Mouse (Mus musculus) heart, adult 9 months (tissue): ENCODE results near the gene Pkd1l2.

Experiments used
- DNase-seq, 2 experiments: peaks; one replicate each; pipeline ENCODE4 v3.0.0; 2022; ENCODE audit warnings: low spot score in 2 of 2

The Pkd1l2 gene

DNA sequence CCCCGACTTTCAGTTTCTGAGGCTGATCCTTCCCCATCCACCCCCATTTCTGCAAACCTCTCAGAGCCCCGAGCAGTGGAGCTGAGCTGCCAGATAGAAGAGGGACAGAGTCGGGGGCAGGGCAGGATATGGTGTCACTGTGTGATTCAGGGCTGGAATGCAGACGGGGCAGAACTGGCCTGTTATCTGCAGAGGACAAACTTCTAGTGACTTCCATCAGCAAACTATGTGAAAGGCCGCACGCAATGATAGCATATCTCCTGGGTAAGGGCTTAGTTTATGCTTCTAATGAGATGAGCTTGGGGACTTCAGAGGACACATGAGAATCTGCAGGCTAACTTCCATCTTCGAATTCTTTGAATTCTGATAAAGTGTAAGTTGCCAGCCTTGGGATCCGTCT lies 3.3 kb upstream of the Pkd1l2 start:
- DNase-seq, result no peak

DNA sequence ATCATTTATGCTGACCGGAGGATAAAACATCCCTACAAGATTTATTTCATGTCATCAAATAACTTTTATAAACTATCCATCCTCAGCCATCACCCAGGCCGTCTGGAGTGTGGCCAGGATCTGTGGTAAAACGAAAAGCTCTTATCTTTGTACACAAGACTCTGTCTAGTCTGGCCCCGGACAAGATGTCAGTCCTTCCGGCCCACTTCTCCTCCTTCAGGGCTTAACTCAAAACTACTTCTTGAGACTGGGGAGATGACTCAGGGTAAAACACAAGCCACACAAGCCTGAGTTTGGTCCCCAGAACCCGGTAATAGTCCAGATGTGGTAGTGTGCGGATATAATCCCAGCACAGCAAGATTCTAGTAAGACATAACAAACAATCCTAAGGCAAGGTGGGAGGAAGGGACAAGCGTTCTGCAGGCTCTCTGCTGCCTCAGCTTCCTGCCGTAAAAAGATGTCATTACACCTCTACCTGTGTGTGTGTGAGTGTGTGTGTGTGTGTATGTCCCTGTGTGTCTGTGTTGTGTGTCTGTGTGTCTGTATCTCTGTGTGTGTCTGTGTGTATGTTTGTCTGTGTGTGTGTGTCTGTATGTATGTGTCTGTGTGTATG lies 804 bp upstream of the Pkd1l2 start:
- DNase-seq, result no peak

DNA sequence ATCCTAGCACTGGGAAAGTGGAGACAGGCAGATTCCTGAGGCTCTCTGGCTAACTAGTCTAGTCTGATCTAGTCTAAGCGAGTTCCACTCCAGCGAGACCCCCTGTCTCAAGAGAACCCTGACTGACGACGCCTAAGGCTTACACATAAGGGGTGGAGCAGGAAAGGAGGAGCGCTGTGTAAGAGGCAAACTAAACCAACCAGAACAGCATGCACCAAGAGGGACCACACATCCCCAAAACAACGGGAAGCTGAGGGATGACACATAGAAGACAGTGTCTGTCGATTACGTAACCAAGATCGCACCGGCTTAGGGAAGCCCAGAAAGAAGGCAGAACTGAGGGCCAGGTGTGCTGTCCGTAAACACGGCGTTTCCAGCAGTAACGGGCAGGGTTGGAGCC lies 2.6 kb downstream of the Pkd1l2 start:
- DNase-seq, result no peak

DNA sequence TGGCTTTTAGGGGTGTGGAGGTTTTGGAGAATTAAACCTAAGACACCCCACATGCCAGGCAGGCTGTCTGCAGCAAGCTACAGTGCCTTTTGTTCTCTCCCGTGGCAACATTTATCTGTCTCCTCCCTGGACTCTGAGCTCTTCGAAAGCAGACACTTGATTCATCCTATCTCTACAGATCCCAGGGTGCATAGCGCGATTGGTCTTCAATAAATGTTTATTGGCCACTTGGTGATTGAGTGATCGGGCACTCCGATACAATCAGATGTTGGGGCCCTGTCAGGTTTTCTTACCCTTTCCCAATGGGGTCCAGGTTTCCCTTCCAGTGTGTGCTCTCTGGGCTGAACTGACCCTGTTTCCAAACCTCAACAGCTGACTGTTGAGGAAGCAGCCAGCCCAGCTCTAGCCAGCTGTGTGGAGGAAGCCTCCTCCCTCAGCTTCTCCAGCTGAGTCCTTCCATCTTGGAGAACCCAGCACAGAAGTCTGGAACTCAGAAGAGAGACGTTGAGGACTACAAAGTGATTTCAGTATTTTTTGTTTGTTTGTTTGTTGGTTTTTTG lies 3.8 kb downstream of the Pkd1l2 start:
- no peak for DNase-seq

DNA sequence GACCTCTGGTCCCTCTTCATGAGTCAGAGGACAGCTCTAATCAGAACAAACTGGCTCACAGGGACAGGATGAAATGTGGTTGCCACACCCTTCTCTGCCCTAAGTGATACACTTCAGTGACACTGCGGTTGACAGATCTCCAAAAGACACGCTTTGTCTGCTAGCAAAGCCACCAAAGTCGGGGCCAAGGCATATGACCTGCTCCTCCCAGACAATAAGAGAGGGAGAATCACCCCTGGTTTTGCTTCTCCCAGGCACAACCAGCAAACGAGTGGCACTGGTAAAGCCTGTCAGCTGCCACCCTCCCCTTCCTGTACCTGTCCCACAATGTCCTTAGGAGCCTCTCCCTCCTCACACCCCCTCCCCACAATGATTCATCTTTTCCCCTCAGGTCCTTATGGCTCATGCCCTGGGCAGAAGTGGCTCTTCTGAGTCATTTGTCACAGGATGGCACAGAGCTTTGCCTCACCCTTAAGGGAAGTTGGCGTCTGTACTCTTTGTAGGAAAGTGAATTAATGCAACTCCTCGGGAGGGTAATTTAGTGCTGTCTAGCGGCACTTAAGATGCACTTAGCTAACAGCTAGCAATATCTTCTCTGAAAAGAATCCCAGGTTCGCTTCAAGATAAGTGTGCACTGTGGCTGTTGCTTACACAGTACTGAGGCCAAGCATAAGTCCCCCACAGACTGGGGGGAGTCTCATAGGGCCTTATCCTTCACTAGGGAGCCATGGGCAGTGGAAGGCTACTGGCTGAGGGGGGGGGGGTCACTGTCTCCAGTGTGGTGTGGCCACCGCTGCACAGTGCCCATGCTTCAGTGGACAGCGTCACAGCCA lies 7.7 kb downstream of the Pkd1l2 start:
- DNase-seq, result no peak

DNA sequence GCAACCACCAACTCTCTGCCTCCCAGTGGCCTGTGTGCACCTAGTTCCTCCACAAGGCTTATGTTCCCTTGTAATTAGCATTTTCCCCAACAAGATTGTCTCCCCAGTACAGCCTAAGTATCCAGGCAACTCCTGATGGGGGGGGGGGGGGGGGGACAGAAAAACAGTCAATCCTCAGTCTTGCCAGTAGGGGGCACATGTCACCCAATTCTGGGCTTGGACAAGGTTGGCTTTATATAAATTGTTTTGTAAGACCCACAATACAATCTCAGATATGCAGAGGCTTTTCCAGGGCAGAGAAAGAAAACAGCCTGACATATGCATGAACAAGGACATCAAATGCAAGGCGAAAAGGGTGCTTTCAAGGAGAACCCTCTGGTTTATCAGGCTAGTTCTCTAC lies 12.5 kb downstream of the Pkd1l2 start:
- DNase-seq, result no peak

DNA sequence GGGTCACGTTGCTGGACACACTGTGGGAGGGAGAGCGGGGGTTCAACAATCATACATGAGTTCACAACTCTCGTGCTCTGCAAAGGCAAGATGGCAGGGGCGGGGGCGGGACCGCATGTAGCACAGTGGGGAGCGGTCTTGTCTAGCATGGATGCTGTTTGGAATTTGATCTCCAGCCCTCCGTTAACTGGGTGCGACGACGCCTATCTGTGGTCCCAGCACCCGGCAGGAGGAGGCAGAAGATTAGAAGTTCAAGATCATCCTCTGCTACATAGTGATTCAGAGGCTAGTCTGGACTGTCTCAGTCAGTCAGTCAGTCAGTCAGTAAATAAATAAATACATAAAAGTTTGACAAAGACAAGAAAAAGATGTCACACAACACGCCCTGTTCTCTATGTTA lies 14.0 kb downstream of the Pkd1l2 start:
- DNase-seq, result no peak

DNA sequence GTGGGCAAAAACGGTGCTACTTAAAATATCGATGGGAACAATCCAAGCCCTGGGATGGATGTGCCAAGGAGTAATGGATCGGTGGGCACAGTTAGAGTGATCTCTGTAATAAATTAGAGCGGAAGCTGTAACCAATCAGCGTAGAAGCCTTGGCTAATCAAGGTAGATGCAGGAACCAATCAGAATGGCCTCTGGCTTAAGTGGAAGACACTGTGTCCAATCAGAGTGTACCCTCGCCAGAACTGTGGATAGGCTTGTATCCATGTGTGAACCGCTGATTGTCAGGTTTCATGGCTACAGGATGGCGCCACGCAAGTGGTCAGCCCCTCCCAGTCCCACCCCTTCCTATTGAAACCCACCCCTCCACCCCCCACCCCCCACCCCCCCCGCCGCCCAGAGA lies 14.9 kb downstream of the Pkd1l2 start:
- no peak for DNase-seq

DNA sequence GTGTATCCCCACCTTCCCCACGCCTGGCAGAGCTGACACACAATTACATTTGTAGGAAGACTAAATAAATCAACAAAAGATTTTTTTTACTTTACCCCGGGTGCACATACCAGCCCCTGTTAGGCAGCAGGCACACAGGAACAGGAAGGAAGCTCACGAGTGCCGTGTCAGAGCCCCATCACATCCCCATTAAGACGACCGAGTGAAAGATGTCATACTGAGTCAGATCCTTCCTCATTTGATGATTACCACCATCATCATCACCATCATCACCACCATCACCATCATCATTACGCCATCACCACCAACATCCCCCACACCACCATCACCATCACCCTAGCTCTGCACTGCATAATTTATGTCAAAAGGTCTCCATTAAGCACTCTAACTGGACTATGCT lies 15.3 kb downstream of the Pkd1l2 start:
- DNase-seq, result no peak

DNA sequence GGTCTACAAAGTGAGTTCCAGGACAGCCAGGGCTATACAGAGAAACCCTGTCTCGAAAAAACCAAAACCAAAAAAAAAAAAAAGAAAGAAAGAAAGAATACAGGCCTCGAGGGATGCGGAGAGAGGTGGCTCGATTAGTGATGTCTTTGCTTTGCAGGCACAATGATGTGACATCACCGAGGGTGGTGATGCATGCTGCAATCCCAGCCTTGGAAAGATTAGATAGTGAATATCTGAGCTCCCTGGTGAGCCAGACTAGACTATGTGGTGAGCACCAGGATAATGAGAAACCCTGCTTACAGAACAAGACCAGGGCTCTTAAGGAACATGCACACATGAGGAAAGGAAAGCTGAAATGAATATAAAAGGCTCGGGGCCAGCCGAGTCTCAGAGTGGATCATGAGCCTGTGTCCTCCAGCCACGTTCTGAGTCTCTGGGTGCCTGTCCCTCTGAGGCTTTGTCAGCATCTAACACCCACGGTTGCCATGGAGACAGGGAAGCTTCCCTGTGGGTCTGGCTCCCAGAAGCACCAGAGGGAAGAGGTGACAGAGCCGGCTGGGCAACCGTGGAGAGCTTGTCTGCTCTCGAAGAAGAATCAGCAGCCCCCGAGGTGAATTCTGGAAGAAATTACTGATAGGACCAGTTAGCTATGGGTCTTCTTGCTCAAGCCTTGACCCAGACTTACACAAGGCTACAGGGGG lies 20.9 kb downstream of the Pkd1l2 start:
- no peak for DNase-seq

DNA sequence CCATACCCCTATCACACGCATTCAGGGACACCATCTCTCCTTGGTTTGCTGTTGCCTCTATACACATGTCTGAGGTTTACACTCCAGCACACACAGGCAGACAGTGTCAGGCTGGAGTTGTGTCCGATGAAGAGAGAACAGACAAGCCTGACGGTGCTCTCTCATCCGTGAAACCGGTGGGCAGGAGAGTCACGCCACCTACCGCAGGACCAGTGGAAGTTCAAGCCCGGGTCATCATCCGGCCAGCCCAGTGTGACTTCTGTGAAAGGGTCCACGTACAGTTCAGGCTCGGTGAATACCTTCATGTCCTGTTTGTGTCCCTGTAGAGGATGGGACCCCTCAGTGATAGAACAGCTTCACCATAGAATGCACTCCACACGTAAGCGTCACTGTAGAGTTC lies 21.9 kb downstream of the Pkd1l2 start:
- DNase-seq, result no peak

DNA sequence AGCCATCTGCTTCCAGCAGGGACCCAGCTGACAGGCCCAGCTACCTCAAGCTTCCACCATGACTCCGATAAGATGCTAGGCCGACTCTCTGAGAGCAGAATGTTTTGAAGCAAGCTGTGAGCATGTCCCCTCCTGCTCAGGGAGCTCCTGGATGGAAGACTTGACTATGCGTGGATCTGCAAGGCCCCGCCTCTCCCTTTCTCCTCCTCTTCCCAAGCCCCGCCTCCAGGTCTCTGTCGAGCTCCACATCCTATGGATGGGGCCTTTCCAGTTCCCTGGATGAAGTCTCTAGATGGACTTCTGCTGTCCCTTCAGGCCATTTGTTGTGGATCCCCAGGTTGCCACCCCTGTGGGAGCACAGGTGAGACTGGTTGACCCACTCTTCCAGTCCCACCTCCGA lies 23.2 kb downstream of the Pkd1l2 start:
- no peak for DNase-seq

DNA sequence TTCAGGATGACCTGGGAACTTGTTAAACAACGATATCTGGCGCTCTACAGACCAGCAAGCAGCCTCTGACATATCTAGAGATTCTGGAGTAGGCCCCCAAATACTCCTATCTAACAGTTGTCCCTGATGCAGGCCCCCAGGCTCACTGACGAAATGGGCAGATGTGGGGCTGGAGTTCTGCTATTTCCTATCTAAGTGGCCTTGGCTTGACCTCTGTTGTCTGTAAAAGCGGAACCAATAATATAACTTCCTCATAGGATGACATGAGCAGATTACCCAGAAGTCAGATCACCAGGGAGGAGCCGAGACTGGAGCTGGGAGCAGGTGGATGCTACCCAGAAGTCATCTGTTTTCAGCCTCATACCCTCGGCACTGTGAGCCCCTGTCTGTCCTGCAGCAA lies 27.2 kb downstream of the Pkd1l2 start:
- peak; percentile 6 to 41 for DNase-seq

DNA sequence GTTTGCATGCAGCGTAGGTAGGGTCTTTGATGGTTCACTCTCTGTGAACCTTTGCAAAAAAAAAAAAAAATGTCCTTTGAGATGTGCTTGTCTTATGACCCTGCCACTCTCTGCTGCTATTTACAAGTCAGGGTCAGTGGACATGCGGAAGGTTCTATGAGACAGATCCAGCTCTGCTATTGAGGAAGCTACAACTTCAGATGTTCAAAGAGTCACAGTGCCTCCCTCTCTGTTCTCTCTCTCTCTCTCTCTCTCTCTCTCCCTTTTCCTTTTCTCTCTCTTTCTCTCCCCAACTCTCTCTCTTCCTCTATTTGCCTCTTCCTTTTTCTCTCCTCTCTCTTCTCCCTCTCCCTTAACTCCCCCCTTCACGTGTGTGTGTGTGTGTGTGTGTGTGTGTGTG lies 28.1 kb downstream of the Pkd1l2 start:
- no peak for DNase-seq

DNA sequence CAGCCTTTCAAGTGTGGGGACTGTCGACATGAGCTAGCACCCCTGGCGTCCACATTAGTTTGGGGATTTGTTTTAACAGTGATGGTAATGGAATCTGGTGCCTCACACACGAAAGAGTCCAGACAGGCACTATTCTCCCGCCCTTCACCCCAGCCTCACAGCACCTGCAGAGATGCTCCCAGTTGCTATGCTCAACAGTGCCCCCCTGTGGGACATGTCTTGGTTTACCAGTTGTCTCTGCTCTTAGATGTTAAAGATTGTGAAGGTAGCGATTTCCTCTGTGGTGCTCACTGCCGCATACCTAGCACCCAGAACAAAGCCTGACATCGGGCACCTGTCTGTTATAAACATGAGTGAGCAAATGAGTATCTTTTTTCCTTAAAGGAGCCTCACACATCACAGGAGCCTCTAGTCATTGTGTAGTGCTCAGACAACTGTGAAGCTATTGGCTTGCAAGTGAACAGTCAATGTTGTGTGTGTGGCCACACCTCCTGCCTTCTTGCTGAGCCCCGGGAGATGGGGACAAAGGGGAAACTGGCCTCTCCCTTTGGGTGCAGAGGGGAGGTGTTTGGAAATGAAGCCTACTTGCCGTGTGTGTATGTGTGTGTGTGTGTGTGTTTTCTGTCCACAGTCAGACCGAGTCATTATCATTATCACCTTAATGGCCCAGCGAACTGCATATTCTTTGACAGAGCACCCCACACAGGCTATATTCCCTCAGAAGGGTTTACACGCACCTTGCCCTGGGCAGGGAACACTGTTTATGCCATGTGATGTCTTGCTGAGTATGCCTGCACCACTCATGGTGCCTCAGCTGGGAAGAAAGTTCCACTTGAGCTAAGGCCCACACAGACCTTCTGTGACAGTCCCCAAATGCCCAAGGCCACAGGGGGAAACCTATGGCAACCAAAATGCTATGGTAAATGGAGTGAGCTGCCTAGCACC lies 28.8 kb downstream of the Pkd1l2 start:
- no peak for DNase-seq

DNA sequence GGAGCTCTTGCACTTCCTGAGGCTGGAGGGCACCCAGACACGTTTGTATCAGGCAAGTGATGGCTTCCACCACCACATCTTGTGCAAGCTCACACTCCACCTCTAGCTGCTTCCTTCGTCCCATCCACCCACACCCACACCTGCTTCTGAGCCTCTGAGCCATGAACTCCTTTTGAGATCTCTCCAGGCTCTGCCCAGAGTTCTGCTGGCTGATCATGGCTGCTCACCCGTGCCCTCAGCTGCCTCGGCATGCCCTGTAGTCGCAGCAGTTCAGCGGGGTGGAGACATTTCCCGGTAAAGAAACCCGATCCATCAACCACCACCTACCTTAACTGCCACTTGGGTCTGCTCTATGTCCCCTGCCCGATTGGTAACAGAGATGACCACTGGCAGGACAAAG lies 30.9 kb downstream of the Pkd1l2 start:
- no peak for DNase-seq

DNA sequence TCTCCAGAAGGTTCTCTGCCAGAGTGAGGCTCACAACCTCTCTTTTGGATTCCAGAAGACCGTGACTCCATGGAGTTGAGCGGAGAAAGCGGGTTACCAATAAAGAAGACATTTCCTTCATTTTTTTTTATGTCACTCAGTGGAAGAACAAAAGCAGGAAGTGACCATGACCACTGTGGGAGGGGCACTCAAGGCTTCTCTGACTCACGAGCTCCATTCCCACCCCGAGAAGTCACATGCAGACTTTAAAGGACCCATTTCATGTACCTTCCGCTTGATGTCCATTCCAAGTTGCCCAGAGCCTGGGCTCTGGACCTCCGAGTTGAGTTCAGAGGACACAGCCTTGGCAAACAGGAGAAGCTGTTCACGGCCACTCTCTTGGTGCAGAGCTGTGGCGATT lies 31.5 kb downstream of the Pkd1l2 start:
- DNase-seq, result no peak

DNA sequence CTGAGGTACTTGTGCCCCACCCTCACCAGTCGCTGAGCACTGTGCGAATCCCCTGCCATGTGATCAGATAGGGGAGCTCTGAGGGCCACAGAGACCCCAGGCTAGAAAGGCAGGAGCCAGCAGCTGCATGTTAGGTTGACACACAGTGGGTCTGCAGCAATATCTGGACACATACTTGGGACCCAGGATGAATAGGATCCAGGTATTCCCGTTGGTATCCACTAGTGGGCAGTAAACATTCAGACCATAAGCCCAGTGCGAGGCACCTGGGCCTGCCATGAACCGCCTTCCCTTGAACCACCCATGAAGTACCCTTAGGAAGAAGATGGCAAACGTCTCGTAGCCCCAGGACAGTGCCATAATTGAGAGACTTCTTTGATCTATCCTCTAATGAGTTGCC lies 32.8 kb downstream of the Pkd1l2 start:
- no peak for DNase-seq

DNA sequence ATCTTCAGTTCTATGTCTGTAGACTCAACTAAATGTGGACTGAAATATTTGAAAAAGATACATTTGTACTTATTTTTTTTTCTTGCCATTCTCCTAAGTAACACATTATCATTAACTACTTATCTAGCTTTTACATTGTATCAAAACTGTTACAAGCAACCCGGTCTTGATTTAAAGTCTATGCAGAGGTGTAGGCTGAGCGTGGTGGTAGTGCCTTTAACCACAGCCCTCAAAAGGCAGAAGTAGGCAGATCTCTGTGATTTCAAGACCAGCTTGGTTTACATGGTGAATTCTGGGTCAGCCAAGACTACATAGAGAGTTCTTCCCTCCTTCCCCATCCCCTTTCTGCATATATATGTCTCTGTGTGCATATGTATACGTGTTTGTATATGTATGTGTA lies 38.7 kb downstream of the Pkd1l2 start:
- no peak for DNase-seq

DNA sequence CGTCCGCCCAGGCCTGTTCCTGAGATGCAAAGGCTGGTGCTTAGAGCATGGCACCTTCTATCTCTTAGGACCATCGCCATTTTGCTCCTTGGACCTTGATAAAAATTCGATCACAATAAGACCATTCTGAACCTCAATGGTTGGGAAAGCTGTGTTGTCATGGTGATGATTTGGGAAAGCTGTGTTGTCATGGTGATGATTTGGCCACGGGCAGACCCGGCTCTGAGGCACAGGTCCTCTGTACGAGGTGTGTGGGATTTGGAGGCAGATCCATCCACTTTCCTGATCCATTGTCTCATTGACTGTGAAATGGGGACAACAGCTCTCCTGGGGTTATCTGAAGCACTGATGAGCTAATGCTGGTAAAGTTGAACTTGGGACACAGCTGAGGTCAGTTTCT lies 42.4 kb downstream of the Pkd1l2 start:
- no peak for DNase-seq

DNA sequence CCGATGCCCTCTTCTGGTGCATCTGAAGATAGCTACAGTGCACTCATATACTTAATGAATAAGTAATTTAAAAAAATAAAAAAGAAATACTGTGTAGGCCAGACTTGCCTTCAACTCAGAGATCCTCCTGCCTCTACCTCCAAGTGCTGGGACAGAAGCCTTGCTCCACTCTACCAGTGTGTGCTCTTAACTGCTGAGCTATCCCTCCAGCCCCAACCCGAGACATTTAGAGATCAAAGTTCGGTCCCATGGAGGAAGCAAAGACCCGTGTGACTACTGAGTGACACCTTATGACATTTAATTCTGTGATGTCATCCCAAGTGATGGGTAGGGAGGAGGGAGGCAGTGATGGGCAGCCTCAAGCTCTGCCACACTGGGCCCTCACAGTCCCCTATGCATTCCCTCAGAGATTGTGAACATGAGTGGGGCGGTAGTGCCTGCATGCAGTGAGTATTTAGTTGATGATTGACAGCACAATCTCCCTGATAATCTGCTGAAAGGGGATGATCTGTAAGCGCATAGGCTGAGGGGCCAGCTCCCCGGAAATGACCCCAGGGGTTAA lies 44.8 kb downstream of the Pkd1l2 start:
- DNase-seq, result no peak
